Mouse (Mus musculus) midbrain, embryonic 10.5 days (tissue): ENCODE measurements around the gene Tbc1d25. TPM values are rescaled to one million over a fixed set of nuclear protein-coding genes. Genes with fewer than 3 reads are reported as not detected.

Experiments
- DNase-seq: peaks from one replicate; pipeline ENCODE4 v3.0.0-alpha.2; 2017; ENCODE audit warnings: low spot score
- H3K27ac ChIP-seq: fragments of 300-500 bp; sonication (generic); replicated peaks from 2 replicates; pipeline ENCODE4 v1.5.1; 2016; ENCODE audit warnings: mild to moderate bottlenecking
- H3K27me3 ChIP-seq: fragments of 300-500 bp; sonication (generic); 2 replicates; pipeline ENCODE4 v1.6.1; 2016; ENCODE audit warnings: low read depth, mild to moderate bottlenecking; ENCODE audit not compliant: poor library complexity, severe bottlenecking
- H3K36me3 ChIP-seq: fragments of 300-500 bp; sonication (generic); 2 replicates; pipeline ENCODE4 v1.6.1; 2016; ENCODE audit warnings: mild to moderate bottlenecking, moderate library complexity
- H3K4me1 ChIP-seq: fragments of 300-500 bp; sonication (generic); 2 replicates; pipeline ENCODE4 v1.6.1; 2016
- H3K4me3 ChIP-seq: fragments of 300-500 bp; sonication (generic); 2 replicates; pipeline ENCODE4 v1.5.1; 2016; ENCODE audit warnings: mild to moderate bottlenecking, moderate library complexity
- H3K9me3 ChIP-seq: fragments of 300-500 bp; sonication (generic); replicated peaks from 2 replicates; pipeline ENCODE4 v1.6.1; 2016; ENCODE audit warnings: mild to moderate bottlenecking
- WGBS: fragments of 180-500 bp; shearing (Covaris S2); methylation state at CpG from one replicate; pipeline ENCODE4 v1.1.7; 2016; 5-methylcytosine and 5-hydroxymethylcytosine counted together
- polyA plus RNA-seq: library from polyadenylated mRNA; unstranded; fragments of >200 nt; fragmentation: Nextera tagmentation; extraction: Ambion mirVana; gene quantifications from 2 replicates; pipeline ENCODE4 v1.2.1, GENCODE M21; 2016

Gene Tbc1d25
- polyA plus RNA-seq, 1 experiment from 2014 or later, result 8.7 TPM

GRCm38 (mm10) chrX:8131393-8131792 lies 44.6 kb downstream of the Tbc1d25 start:
- Histone ChIP-seq H3K4me1 (peaks cover 5% of the 10 kb centered on the region), H3K36me3 (peaks cover 31% of the 10 kb centered on the region), H3K4me3 (peak overlapping the region; percentile 63), H3K9me3 (0 out of 2 replicates have a peak, but pooled peaks cover 17% of the 10 kb centered on the region), H3K27ac (peak overlapping the region; percentile 91), H3K27me3 (no peaks in the 10 kb centered on the region)
- WGBS, result 91% methylated on average over 17 of the region's 17 CpGs
- no peak for DNase-seq

- DNase-seq, result no peak
- Histone ChIP-seq H3K4me3 (no peak overlapping the region), H3K27me3 (no peaks in the 10 kb centered on the region), H3K36me3 (peaks cover 46% of the 10 kb centered on the region), H3K9me3 (peaks cover 14% of the 10 kb centered on the region; the same call in 1 of the 2 replicates), H3K4me1 (no peaks in the 10 kb centered on the region), H3K27ac (no peak overlapping the region)
- 75% methylated on average over 7 of the region's 7 CpGs for WGBS
These were observed 50.7 kb downstream of the Tbc1d25 start for GRCm38 (mm10) chrX:8125235-8125634.

- Histone ChIP-seq H3K36me3 (peaks cover 39% of the 10 kb centered on the region), H3K27me3 (no peaks in the 10 kb centered on the region), H3K9me3 (peaks cover 12% of the 10 kb centered on the region; the same call in 1 of the 2 replicates), H3K4me3 (no peak overlapping the region), H3K4me1 (no peaks in the 10 kb centered on the region), H3K27ac (no peak overlapping the region)
- WGBS, result 84% methylated on average over 6 of the region's 6 CpGs
- no peak for DNase-seq
These were observed 52.0 kb downstream of the Tbc1d25 start for GRCm38 (mm10) chrX:8123821-8124470.

GRCm38 (mm10) chrX:8117264-8117663 lies 58.7 kb downstream of the Tbc1d25 start:
- Histone ChIP-seq H3K4me3 (no peak overlapping the region), H3K4me1 (no peaks in the 10 kb centered on the region), H3K9me3 (no peaks in the 10 kb centered on the region; the same call in 1 of the 2 replicates), H3K27me3 (no peaks in the 10 kb centered on the region), H3K27ac (no peak overlapping the region), H3K36me3 (peaks cover 5% of the 10 kb centered on the region; the same call in 1 of the 2 replicates)
- no peak for DNase-seq

- Histone ChIP-seq H3K9me3 (no peaks in the 10 kb centered on the region), H3K27ac (no peak overlapping the region), H3K36me3 (peaks cover 5% of the 10 kb centered on the region; the same call in 1 of the 2 replicates), H3K4me3 (no peak overlapping the region), H3K4me1 (no peaks in the 10 kb centered on the region), H3K27me3 (no peaks in the 10 kb centered on the region)
- no peak for DNase-seq
- 77% methylated on average over 4 of the region's 4 CpGs for WGBS
These were observed 60.7 kb downstream of the Tbc1d25 start for GRCm38 (mm10) chrX:8115275-8115674.

GRCm38 (mm10) chrX:8105019-8105418 lies 71.0 kb downstream of the Tbc1d25 start:
- H3K27me3 ChIP-seq, result no peaks in the 10 kb centered on the region
- H3K4me1 ChIP-seq, result peaks cover 13% of the 10 kb centered on the region
- DNase-seq, result no peak
- no peaks in the 10 kb centered on the region for H3K36me3 ChIP-seq
- WGBS, result 95% methylated on average over 3 of the region's 3 CpGs
- no peak overlapping the region for H3K27ac ChIP-seq
- H3K4me3 ChIP-seq, result no peak overlapping the region
- peaks cover 5% of the 10 kb centered on the region; the same call in 1 of the 2 replicates for H3K9me3 ChIP-seq

Other genes with a start within 250 kb of the Tbc1d25 start
- gene Eras, start 247.6 kb downstream of the Tbc1d25 start, polyA plus RNA-seq, result 0.19 TPM in 1 of 2 replicates, not detected in the other
- 71.7 and 85.0 TPM in 2 replicates for gene Hdac6, start 228.3 kb downstream of the Tbc1d25 start, polyA plus RNA-seq
- gene Gata1, start 198.1 kb downstream of the Tbc1d25 start, polyA plus RNA-seq, result 5.4 and 7.8 TPM in 2 replicates
- 0.54 and 0.56 TPM in 2 replicates for gene Glod5, start 157.7 kb downstream of the Tbc1d25 start, polyA plus RNA-seq
- gene Suv39h1, start 101.4 kb downstream of the Tbc1d25 start, polyA plus RNA-seq, result 95.8 and 99.4 TPM in 2 replicates
- 0.17 and 0.31 TPM in 2 replicates for gene Was, start 85.7 kb downstream of the Tbc1d25 start, polyA plus RNA-seq
- 22.8 and 32.2 TPM in 2 replicates for gene Wdr13, start 43.3 kb downstream of the Tbc1d25 start, polyA plus RNA-seq
- gene Rbm3, start 30.3 kb downstream of the Tbc1d25 start, polyA plus RNA-seq, result 397 and 409 TPM in 2 replicates
- 35.1 TPM in 2 replicates for gene Ebp, start 17.3 kb upstream of the Tbc1d25 start, polyA plus RNA-seq
- gene Porcn, start 30.3 kb upstream of the Tbc1d25 start, polyA plus RNA-seq, result 12.2 and 17.2 TPM in 2 replicates
- gene Ftsj1, start 76.2 kb upstream of the Tbc1d25 start, polyA plus RNA-seq, result 44.2 and 45.7 TPM in 2 replicates
- gene Slc38a5, start 95.0 kb upstream of the Tbc1d25 start, polyA plus RNA-seq, result 4.6 and 4.8 TPM in 2 replicates
- gene Ssxb10, start 151.2 kb upstream of the Tbc1d25 start, polyA plus RNA-seq, result not detected in 2 replicates
- not detected in 2 replicates for gene Ssxb9, start 190.8 kb upstream of the Tbc1d25 start, polyA plus RNA-seq
- gene Ssxb1, start 237.1 kb upstream of the Tbc1d25 start, polyA plus RNA-seq, result not detected in 2 replicates